Mouse (Mus musculus) forebrain, embryonic 11.5 days (tissue): ENCODE measurements at regions not wholly inside any gene's neighbourhood (a gene's known extent, or its start where the extent isn't known, plus 50 kb on each side); places are given as distances from the start of the nearest gene placed in this dataset.

Experiments used
- ATAC-seq: fragments of 200-750 bp; cut with Nextera tagmentation; replicated peaks from 2 replicates; pipeline ENCODE4 v1.8.0; 2017; ENCODE audit warnings: moderate TSS enrichment; ENCODE audit not compliant: low FRiP score
- DNase-seq: peaks from one replicate; pipeline ENCODE4 v3.0.0-alpha.2; 2017; ENCODE audit warnings: low spot score
- H3K27ac ChIP-seq: fragments of 300-500 bp; sonication (generic); 2 replicates; pipeline ENCODE4 v1.5.1; 2014; ENCODE audit warnings: low read depth, low read length
- H3K27me3 ChIP-seq: fragments of 300-500 bp; sonication (generic); 2 replicates; pipeline ENCODE4 v1.6.1; 2014; ENCODE audit warnings: mild to moderate bottlenecking, low read length, mixed read lengths; ENCODE audit not compliant: control insufficient read depth, insufficient read depth
- H3K36me3 ChIP-seq: fragments of 300-500 bp; sonication (generic); 2 replicates; pipeline ENCODE4 v1.6.1; 2014; ENCODE audit warnings: mild to moderate bottlenecking, low read length, moderate library complexity, mixed read lengths; ENCODE audit not compliant: control insufficient read depth, insufficient read depth
- H3K4me1 ChIP-seq: fragments of 300-500 bp; sonication (generic); replicated peaks from 2 replicates; pipeline ENCODE4 v1.6.1; 2014; ENCODE audit warnings: low read length, mixed read lengths; ENCODE audit not compliant: control insufficient read depth, insufficient read depth
- H3K4me2 ChIP-seq: fragments of 300-500 bp; sonication (generic); 2 replicates; pipeline ENCODE4 v1.6.1; 2014; ENCODE audit warnings: low read depth, mild to moderate bottlenecking, low read length, moderate library complexity, mixed read lengths; ENCODE audit not compliant: severe bottlenecking
- H3K4me3 ChIP-seq: fragments of 300-500 bp; sonication (generic); 2 replicates; pipeline ENCODE4 v1.5.1; 2014; ENCODE audit warnings: low read depth, low read length
- H3K9ac ChIP-seq: fragments of 300-500 bp; sonication (generic); 2 replicates; pipeline ENCODE4 v1.6.1; 2014; ENCODE audit warnings: low read length
- H3K9me3 ChIP-seq: fragments of 300-500 bp; sonication (generic); 2 replicates; pipeline ENCODE4 v1.6.1; 2016; ENCODE audit warnings: low read length, mixed read lengths; ENCODE audit not compliant: control insufficient read depth
- WGBS: fragments of 180-500 bp; shearing (Covaris S2); extraction: QIAGEN DNeasy Blood & Tissue Kit; methylation state at CpG from one replicate; pipeline ENCODE4 v1.1.7; 2014; 5-methylcytosine and 5-hydroxymethylcytosine counted together

GRCm38 (mm10) chr9:52775232-52775631 is 95.7 kb upstream of the AI593442 start:
- ATAC-seq (no peak), DNase-seq (no peak)
- Histone ChIP-seq H3K4me1 (no peaks in the 10 kb centered on the region), H3K4me3 (no peak overlapping the region), H3K27me3 (no peaks in the 10 kb centered on the region), H3K27ac (no peak overlapping the region), H3K9me3 (no peaks in the 10 kb centered on the region), H3K9ac (no peak overlapping the region), H3K4me2 (no peak overlapping the region), H3K36me3 (no peaks in the 10 kb centered on the region)
- WGBS, result 96% methylated on average over 1 of the region's 1 CpGs

- no peaks in the 10 kb centered on the region for H3K27me3 ChIP-seq
- H3K4me1 ChIP-seq, result no peaks in the 10 kb centered on the region
- H3K4me3 ChIP-seq, result no peak overlapping the region
- H3K9me3 ChIP-seq, result no peaks in the 10 kb centered on the region
- no peak overlapping the region for H3K9ac ChIP-seq
- no peak for DNase-seq
- H3K27ac ChIP-seq, result no peak overlapping the region
- WGBS, result 90% methylated on average over 5 of the region's 5 CpGs
- no peak for ATAC-seq
- H3K36me3 ChIP-seq, result no peaks in the 10 kb centered on the region
- no peak overlapping the region for H3K4me2 ChIP-seq
These were observed 88.5 kb upstream of the AI593442 start for GRCm38 (mm10) chr9:52768056-52768455.

GRCm38 (mm10) chr9:52765809-52766208 is 86.2 kb upstream of the AI593442 start:
- ATAC-seq (no peak), DNase-seq (no peak)
- Histone ChIP-seq H3K27me3 (no peaks in the 10 kb centered on the region), H3K4me3 (no peak overlapping the region), H3K36me3 (no peaks in the 10 kb centered on the region), H3K9me3 (no peaks in the 10 kb centered on the region), H3K4me1 (no peaks in the 10 kb centered on the region), H3K27ac (no peak overlapping the region), H3K4me2 (no peak overlapping the region), H3K9ac (no peak overlapping the region)
- WGBS, result 70% methylated on average over 5 of the region's 5 CpGs

GRCm38 (mm10) chr9:52762836-52763235 is 83.3 kb upstream of the AI593442 start:
- H3K27me3 ChIP-seq, result no peaks in the 10 kb centered on the region
- no peak overlapping the region for H3K9ac ChIP-seq
- no peaks in the 10 kb centered on the region for H3K4me1 ChIP-seq
- H3K4me3 ChIP-seq, result no peak overlapping the region
- 89% methylated on average over 6 of the region's 6 CpGs for WGBS
- H3K9me3 ChIP-seq, result no peaks in the 10 kb centered on the region
- ATAC-seq (no peak), DNase-seq (no peak)
- no peak overlapping the region for H3K4me2 ChIP-seq
- H3K27ac ChIP-seq, result no peak overlapping the region
- no peaks in the 10 kb centered on the region for H3K36me3 ChIP-seq

- Histone ChIP-seq H3K4me2 (no peak overlapping the region), H3K4me1 (no peaks in the 10 kb centered on the region), H3K9ac (no peak overlapping the region), H3K4me3 (no peak overlapping the region), H3K27ac (no peak overlapping the region), H3K36me3 (no peaks in the 10 kb centered on the region), H3K27me3 (no peaks in the 10 kb centered on the region), H3K9me3 (no peaks in the 10 kb centered on the region)
- DNase-seq (no peak), ATAC-seq (no peak)
- 86% methylated on average over 5 of the region's 5 CpGs for WGBS
These were observed 81.7 kb upstream of the AI593442 start for GRCm38 (mm10) chr9:52761257-52761656.

DNA sequence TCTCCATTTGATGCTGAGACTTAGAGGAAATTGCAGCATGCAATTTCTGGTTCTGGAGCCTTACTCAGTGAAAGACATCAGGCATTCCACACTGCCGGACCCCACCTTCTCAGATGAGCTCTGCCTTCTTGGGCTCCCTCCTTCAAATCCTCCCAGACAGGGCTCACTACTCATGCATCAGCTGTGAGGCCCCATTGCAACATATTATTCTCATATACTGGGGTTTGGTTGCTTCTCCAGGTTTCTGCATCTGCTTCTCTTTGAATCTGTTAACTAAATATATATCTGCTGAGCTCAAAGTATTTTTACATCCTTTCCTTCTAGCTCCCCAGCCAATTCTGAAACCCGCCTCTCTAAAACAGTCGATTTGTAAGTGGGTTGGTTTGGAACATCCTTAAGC is 68.8 kb upstream of the AI593442 start:
- Histone ChIP-seq H3K4me3 (no peak overlapping the region), H3K4me2 (no peak overlapping the region), H3K4me1 (no peaks in the 10 kb centered on the region), H3K9ac (no peak overlapping the region), H3K9me3 (no peaks in the 10 kb centered on the region), H3K36me3 (no peaks in the 10 kb centered on the region), H3K27me3 (no peaks in the 10 kb centered on the region), H3K27ac (no peak overlapping the region)
- DNase-seq (no peak), ATAC-seq (no peak)
- 88% methylated on average over 3 of the region's 3 CpGs for WGBS

- Histone ChIP-seq H3K27ac (no peak overlapping the region), H3K9ac (no peak overlapping the region), H3K4me3 (no peak overlapping the region), H3K4me1 (no peaks in the 10 kb centered on the region), H3K9me3 (no peaks in the 10 kb centered on the region), H3K27me3 (no peaks in the 10 kb centered on the region), H3K36me3 (no peaks in the 10 kb centered on the region), H3K4me2 (no peak overlapping the region)
- WGBS, result 88% methylated on average over 5 of the region's 5 CpGs
- ATAC-seq, result no peak
- DNase-seq, result no peak
These were observed 59.0 kb upstream of the AI593442 start for GRCm38 (mm10) chr9:52738560-52739100.
